Mouse (Mus musculus) cortical plate, adult 2 months (tissue): ENCODE data around the gene Csnk2a2. TPM values are rescaled to one million over a fixed set of nuclear protein-coding genes. Genes with fewer than 3 reads are reported as not detected.

Experiments
- H3K27ac ChIP-seq: fragments of 200-500 bp; 2 replicates; pipeline ENCODE4 v1.5.1; 2012; ENCODE audit warnings: low read length, control low read depth, inconsistent platforms; ENCODE audit not compliant: insufficient read depth
- H3K4me1 ChIP-seq: fragments of 200-500 bp; 2 replicates; pipeline ENCODE4 v1.6.1; 2011; ENCODE audit warnings: low read length; ENCODE audit not compliant: control insufficient read depth, insufficient read depth
- H3K4me3 ChIP-seq: fragments of 200-500 bp; 2 replicates; pipeline ENCODE4 v1.5.1; 2011; ENCODE audit warnings: mild to moderate bottlenecking, low read length, control low read depth; ENCODE audit not compliant: insufficient read depth
- CTCF ChIP-seq: fragments of 200-500 bp; IDR thresholded peaks from 2 replicates; pipeline ENCODE4 v1.5.1; 2011; ENCODE audit warnings: mild to moderate bottlenecking, control low read depth, low read length; ENCODE audit not compliant: insufficient read depth; ENCODE audit errors: extremely low read depth
- POLR2A ChIP-seq: fragments of 200-500 bp; IDR thresholded peaks from 2 replicates; pipeline ENCODE4 v1.6.1; 2011; ENCODE audit warnings: mild to moderate bottlenecking, low read length, control low read depth; ENCODE audit not compliant: insufficient read depth; ENCODE audit errors: extremely low read depth
- polyA plus RNA-seq: library from polyadenylated mRNA; depleted of rRNA; stranded (reverse); fragments of >200 nt; gene quantifications from 2 replicates; pipeline ENCODE4 v1.2.3, GENCODE M21; 2012; rRNA removed

Csnk2a2 gene
- polyA plus RNA-seq, 1 experiment, result 51.3 TPM

GRCm38 (mm10) chr8:95396752-95397151 lies 93.1 kb downstream of the Csnk2a2 start:
- H3K4me3 ChIP-seq, result no peak overlapping the region
- no peak for TF ChIP-seq POLR2A
- TF ChIP-seq CTCF, result no peak
- H3K27ac ChIP-seq, result no peak overlapping the region
- no peaks in the 10 kb centered on the region for H3K4me1 ChIP-seq

Other genes starting within 250 kb of the Csnk2a2 start
- gene Cngb1, start 183.5 kb downstream of the Csnk2a2 start, polyA plus RNA-seq, result 0.06 and 0.23 TPM in 2 replicates
- gene Tepp, start 179.5 kb downstream of the Csnk2a2 start, polyA plus RNA-seq, result 0.17 and 0.40 TPM in 2 replicates
- 9.9 and 10.4 TPM in 2 replicates for gene Zfp319, start 158.1 kb downstream of the Csnk2a2 start, polyA plus RNA-seq
- gene Usb1, start 157.8 kb downstream of the Csnk2a2 start, polyA plus RNA-seq, result 17.0 and 17.2 TPM in 2 replicates
- gene Mmp15, start 137.8 kb downstream of the Csnk2a2 start, polyA plus RNA-seq, result 8.1 and 9.2 TPM in 2 replicates
- gene Cfap20, start 55.2 kb downstream of the Csnk2a2 start, polyA plus RNA-seq, result 86.3 and 90.4 TPM in 2 replicates
- 3.6 TPM in 2 replicates for gene Ccdc113, start 44.0 kb upstream of the Csnk2a2 start, polyA plus RNA-seq
- gene Prss54, start 86.3 kb upstream of the Csnk2a2 start, polyA plus RNA-seq, result 0.19 TPM in 2 replicates
- gene Gins3, start 143.4 kb upstream of the Csnk2a2 start, polyA plus RNA-seq, result 1.6 and 1.8 TPM in 2 replicates
- 1,920 and 1,995 TPM in 2 replicates for gene Ndrg4, start 186.9 kb upstream of the Csnk2a2 start, polyA plus RNA-seq
- gene Setd6, start 225.8 kb upstream of the Csnk2a2 start, polyA plus RNA-seq, result 22.9 and 29.1 TPM in 2 replicates